9 mouse cellular contexts compared by ENCODE assay signal in the genomic region with DNA sequence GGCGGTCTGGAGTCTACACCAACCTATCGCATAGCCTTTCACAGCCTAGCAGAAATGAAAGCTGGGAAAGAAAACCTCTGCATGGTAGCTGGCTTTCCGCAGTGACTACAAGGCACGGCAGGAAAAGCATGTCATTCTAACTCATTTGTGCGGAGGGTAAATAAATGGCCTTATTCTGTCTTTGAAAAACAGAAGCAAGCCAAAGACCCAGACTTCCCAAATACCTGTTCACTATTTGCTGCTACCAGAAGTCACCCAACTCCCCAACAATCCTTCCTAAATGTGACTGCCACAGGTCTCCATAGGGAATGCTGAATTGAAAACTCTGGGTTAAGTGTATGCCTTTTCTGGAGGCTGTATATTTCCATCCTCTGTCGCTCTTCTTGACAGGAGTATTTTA.
DNase-seq lines count a peak whose midpoint lies in the region; ATAC-seq and TF ChIP-seq lines count a peak whose summit lies in the region.
"Had no signal": no experiment of that assay in that cellular context is flagged by ENCODE, and none has a peak within 500 bp of the region (broad histone marks: within the 10 kb centered on the region; RNA-seq: fewer than 3 reads in every experiment).

No protein-coding gene starts in this region.

- H3K9me3 ChIP-seq in heart, embryonic 11.5 days (replicated peaks; ENCODE audit: control insufficient read depth, low read length), result no peaks in the 10 kb centered on the region
- no peaks in the 10 kb centered on the region for H3K9me3 ChIP-seq in hindbrain, embryonic 16.5 days (ENCODE audit: control insufficient read depth, low read length)

- intact Hi-C loops in left cerebral cortex, postnatal 36 days (cut with DNase I), result loop anchor here (5.0 to 10.0 kb wide), 3 partner anchors 684 to 893 kb away; partner anchors contain the start of gene Ube3a

- ATAC-seq in heart, embryonic 11.5 days (replicated peaks; ENCODE audit: insufficient number of reproducible peaks, low FRiP score, low TSS enrichment), result no peak
- no peak for ATAC-seq in hindbrain, embryonic 16.5 days

- peak overlapping the region; percentile 73 for H3K9ac ChIP-seq in heart, embryonic 11.5 days (ENCODE audit: low read depth, low read length)
- peak overlapping the region; percentile 70 for H3K9ac ChIP-seq in hindbrain, embryonic 16.5 days (ENCODE audit: low read depth, low read length)

- peak overlapping the region; percentile 94 for H3K27ac ChIP-seq in heart, embryonic 11.5 days (ENCODE audit: low read depth, low read length)
- H3K27ac ChIP-seq in hindbrain, embryonic 16.5 days (ENCODE audit: low read depth, low read length), result peak overlapping the region; percentile 97

- no peaks in the 10 kb centered on the region for H3K79me2 ChIP-seq in myocyte (ENCODE audit: control insufficient read depth, insufficient read depth)

- peak overlapping the region; percentile 65 for H3K4me2 ChIP-seq in heart, embryonic 11.5 days
- H3K4me2 ChIP-seq in hindbrain, embryonic 16.5 days (ENCODE audit: low read length), result peak overlapping the region; percentile 65
- H3K4me2 ChIP-seq in myocyte (ENCODE audit: low read depth), result peak overlapping the region; percentile 70

- no peaks in the 10 kb centered on the region for H3K36me3 ChIP-seq in heart, embryonic 11.5 days (ENCODE audit: control insufficient read depth, insufficient read depth, low read length)
- no peaks in the 10 kb centered on the region for H3K36me3 ChIP-seq in hindbrain, embryonic 16.5 days (ENCODE audit: control insufficient read depth, insufficient read depth, low read length)
- H3K36me3 ChIP-seq in myocyte (ENCODE audit: control insufficient read depth, insufficient read depth), result no peaks in the 10 kb centered on the region
- H3K36me3 ChIP-seq: G1E had no signal

- H3K27me3 ChIP-seq in heart, embryonic 11.5 days (ENCODE audit: control insufficient read depth, insufficient read depth, low read length), result no peaks in the 10 kb centered on the region
- no peaks in the 10 kb centered on the region for H3K27me3 ChIP-seq in hindbrain, embryonic 16.5 days (replicated peaks; ENCODE audit: control insufficient read depth, insufficient read depth, low read length)
- no peaks in the 10 kb centered on the region for H3K27me3 ChIP-seq in myocyte (ENCODE audit: control insufficient read depth, insufficient read depth, insufficient read length)

- WGBS in heart, embryonic 11.5 days (ENCODE audit: insufficient replicate concordance), result 32% methylated on average over 6 of the region's 6 CpGs
- WGBS in hindbrain, embryonic 16.5 days, result 4% methylated on average over 6 of the region's 6 CpGs

- H3K4me1 ChIP-seq in heart, embryonic 11.5 days (ENCODE audit: control insufficient read depth, insufficient read depth, low read length), result peaks cover 3% of the 10 kb centered on the region; the same call in 1 of the 2 replicates
- H3K4me1 ChIP-seq in hindbrain, embryonic 16.5 days (ENCODE audit: control insufficient read depth, insufficient read depth, low read depth, low read length), result peaks cover 9% of the 10 kb centered on the region

- TF ChIP-seq POLR2A in myocyte (IDR thresholded peaks at IDR 0.05; ENCODE audit: insufficient read length, low read depth), result no peak

- peak overlapping the region; percentile 60 for H3K4me3 ChIP-seq in heart, embryonic 11.5 days (ENCODE audit: low read depth, low read length)
- peak overlapping the region; percentile 49 for H3K4me3 ChIP-seq in hindbrain, embryonic 16.5 days (ENCODE audit: low read length)
- peak overlapping the region; percentile 25 for H3K4me3 ChIP-seq in myocyte

- H3ac ChIP-seq in myocyte (ENCODE audit: control insufficient read depth, insufficient read length), result no peak overlapping the region

- no peak for DNase-seq in heart, postnatal 4 days
- peak; percentile 15 to 20 for DNase-seq in cerebellum, postnatal 25 days
- DNase-seq in layer of hippocampus, postnatal 36 days, result no peak
- no peak for DNase-seq in left cerebral cortex, adult 11 months (ENCODE audit: low spot score)
- no peak for DNase-seq in left cerebral cortex, postnatal 36 days (ENCODE audit: low spot score in 2 of 2)

TF ChIP-seq in myocyte, 11 proteins besides CTCF, POLR2A, EP300 and RAD21:
- TF ChIP-seq POLR2AphosphoS2 (IDR thresholded peaks at IDR 0.05; ENCODE audit: insufficient read length, low read depth) (no peak), TCF3 (IDR thresholded peaks at IDR 0.05; ENCODE audit: insufficient read length, low read depth) (no peak), SRF (IDR thresholded peaks at IDR 0.05; ENCODE audit: control insufficient read depth, insufficient read length, low read depth) (no peak), TCF12 (IDR thresholded peaks at IDR 0.05; ENCODE audit: insufficient read depth, poor library complexity, severe bottlenecking) (no peak), USF1 (IDR thresholded peaks at IDR 0.05; ENCODE audit: low read depth) (no peak), REST (IDR thresholded peaks at IDR 0.05; ENCODE audit: insufficient read depth, insufficient read length) (no peak), CEBPB (IDR thresholded peaks at IDR 0.05; ENCODE audit: insufficient read depth, poor library complexity, severe bottlenecking) (no peak), MYOD1 (IDR thresholded peaks at IDR 0.05; ENCODE audit: control insufficient read depth in 1 of 3, insufficient read length in 2 of 3, low read depth in 2 of 3) (no peak), MYOG (IDR thresholded peaks at IDR 0.05; ENCODE audit: control insufficient read depth in 1 of 3, insufficient read depth in 1 of 3, insufficient read length in 2 of 3, low read depth in 2 of 3) (no peak), E2F4 (IDR thresholded peaks at IDR 0.05; ENCODE audit: insufficient read depth) (no peak), MAX (IDR thresholded peaks at IDR 0.05; ENCODE audit: low read depth) (no peak)

Comparison
In these comparisons a context has a peak if more than half of its experiments do, and no peak if none do; other contexts are left out.
1. DNase-seq: peak in cerebellum, postnatal 25 days (2 of 2); none in heart, postnatal 4 days (single experiment), layer of hippocampus, postnatal 36 days (0 of 2), left cerebral cortex, adult 11 months (single experiment) and left cerebral cortex, postnatal 36 days (0 of 2).
2. Peak in every context shown above with its lines, with median percentiles within 50 percentile points of each other: H3K4me2 ChIP-seq and H3K4me3 ChIP-seq.